Mouse (Mus musculus) midbrain, postnatal 0 days (tissue): ENCODE results near the gene Igf2r. TPM values are rescaled to one million over a fixed set of nuclear protein-coding genes. Genes with fewer than 3 reads are reported as not detected.
A peak's percentile ranks its signal among the peaks of the same experiment; 100 is the strongest.

Experiments
- ATAC-seq: fragments of 200-750 bp; cut with Nextera tagmentation; 2 replicates; pipeline ENCODE4 v1.8.0; 2017; ENCODE audit warnings: moderate number of reproducible peaks, mild to moderate bottlenecking, moderate TSS enrichment, moderate library complexity; ENCODE audit not compliant: low FRiP score
- DNase-seq: peaks from one replicate; pipeline ENCODE4 v3.0.0-alpha.2; 2015; ENCODE audit warnings: low spot score
- H3K27ac ChIP-seq: fragments of 300-500 bp; sonication (generic); 2 replicates; pipeline ENCODE4 v1.5.1; 2014; ENCODE audit warnings: low read depth, mild to moderate bottlenecking, low read length, mixed read lengths
- H3K27me3 ChIP-seq: fragments of 300-500 bp; sonication (generic); 2 replicates; pipeline ENCODE4 v1.6.1; 2014; ENCODE audit warnings: low read length, control low read depth, mixed read lengths; ENCODE audit not compliant: insufficient read depth
- H3K36me3 ChIP-seq: fragments of 300-500 bp; sonication (generic); 2 replicates; pipeline ENCODE4 v1.6.1; 2014; ENCODE audit warnings: low read length, control low read depth, mixed read lengths; ENCODE audit not compliant: insufficient read depth
- H3K4me1 ChIP-seq: fragments of 300-500 bp; sonication (generic); 2 replicates; pipeline ENCODE4 v1.6.1; 2014; ENCODE audit warnings: mild to moderate bottlenecking, control low read depth, antibody characterized with exemption, low read length, mixed read lengths; ENCODE audit not compliant: insufficient read depth
- H3K4me2 ChIP-seq: fragments of 300-500 bp; sonication (generic); 2 replicates; pipeline ENCODE4 v1.6.1; 2014; ENCODE audit warnings: low read depth, mild to moderate bottlenecking, low read length, mixed read lengths; ENCODE audit not compliant: poor library complexity, severe bottlenecking
- H3K4me3 ChIP-seq: fragments of 300-500 bp; sonication (generic); 2 replicates; pipeline ENCODE4 v1.5.1; 2014; ENCODE audit warnings: low read depth, mild to moderate bottlenecking, low read length, moderate library complexity
- H3K9ac ChIP-seq: fragments of 300-500 bp; sonication (generic); replicated peaks from 2 replicates; pipeline ENCODE4 v1.6.1; 2014; ENCODE audit warnings: mild to moderate bottlenecking, low read length, moderate library complexity, mixed read lengths; ENCODE audit not compliant: poor library complexity, severe bottlenecking
- H3K9me3 ChIP-seq: fragments of 300-500 bp; sonication (generic); 2 replicates; pipeline ENCODE4 v1.6.1; 2016; ENCODE audit warnings: low read length, control low read depth
- CTCF ChIP-seq: IDR thresholded peaks from 2 replicates; pipeline ENCODE4 v1.5.1; 2016; ENCODE audit warnings: antibody characterized with exemption, mild to moderate bottlenecking
- WGBS: fragments of 180-500 bp; shearing (Covaris S2); extraction: QIAGEN DNeasy Blood & Tissue Kit; methylation state at CpG from one replicate; pipeline ENCODE4 v1.1.7; 2014; 5-methylcytosine and 5-hydroxymethylcytosine counted together
- polyA plus RNA-seq: library from polyadenylated mRNA; unstranded; fragments of >200 nt; fragmentation: Nextera tagmentation; extraction: Ambion mirVana; gene quantifications from 2 replicates; pipeline ENCODE4 v1.2.1, GENCODE M21; 2015
- total RNA-seq: library from RNA; depleted of rRNA; stranded (reverse); fragments of >200 nt; gene quantifications from 2 replicates; pipeline ENCODE4 v1.2.3, GENCODE M21; 2014; rRNA removed

The Igf2r gene
- total RNA-seq (31.7 and 44.2 TPM in 2 replicates), polyA plus RNA-seq (5.0 and 5.4 TPM in 2 replicates)

DNA sequence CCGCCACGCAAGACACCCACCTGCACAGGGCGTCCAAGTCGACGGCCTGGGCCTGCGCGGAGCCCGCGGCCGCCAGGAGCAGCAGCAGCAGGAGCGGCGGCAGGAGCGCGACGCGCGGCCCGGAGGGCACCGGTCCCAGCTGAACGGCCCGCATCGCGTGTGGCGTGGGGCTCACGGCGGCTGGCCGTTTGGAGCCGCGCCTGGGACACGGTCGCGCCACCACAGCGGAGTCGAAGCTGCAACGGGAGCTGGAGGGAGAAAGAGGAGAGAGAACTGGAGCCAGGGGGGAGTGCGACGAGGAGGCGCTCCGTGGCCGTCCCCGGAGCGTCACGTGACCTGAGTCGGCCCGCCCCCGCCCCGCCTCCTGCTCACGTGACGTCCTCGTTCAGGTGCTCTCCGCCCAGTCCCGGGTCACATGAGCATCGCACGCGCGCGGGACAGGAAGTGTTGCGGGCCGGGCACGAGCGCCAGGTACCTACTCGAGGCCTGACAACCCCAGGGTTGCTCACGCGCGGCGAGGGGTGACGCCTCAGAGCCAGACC is at the start of gene Igf2r:
TSS of gene Igf2r (minus strand) at position 285 of the 542 bp plus-strand sequence.
- H3K27me3 ChIP-seq: no peaks in the 10 kb centered on the region
- peak; percentile 92 for ATAC-seq
- peak within 1 kb of the TSS; percentile 55 for H3K27ac ChIP-seq
- peak within 1 kb of the TSS; percentile 82 for H3K4me2 ChIP-seq
- 8% methylated on average over 45 of the region's 67 CpGs for WGBS
- no peaks in the 10 kb centered on the region for H3K9me3 ChIP-seq
- peak within 1 kb of the TSS; percentile 55 for H3K4me3 ChIP-seq
- no peak for TF ChIP-seq CTCF
- peak; percentile 91 for DNase-seq
- H3K36me3 ChIP-seq: no peaks in the 10 kb centered on the region
- H3K4me1 ChIP-seq: peaks cover 13% of the 10 kb centered on the region; the same call in 1 of the 2 replicates
- H3K9ac ChIP-seq: peak within 1 kb of the TSS; percentile 61

DNA sequence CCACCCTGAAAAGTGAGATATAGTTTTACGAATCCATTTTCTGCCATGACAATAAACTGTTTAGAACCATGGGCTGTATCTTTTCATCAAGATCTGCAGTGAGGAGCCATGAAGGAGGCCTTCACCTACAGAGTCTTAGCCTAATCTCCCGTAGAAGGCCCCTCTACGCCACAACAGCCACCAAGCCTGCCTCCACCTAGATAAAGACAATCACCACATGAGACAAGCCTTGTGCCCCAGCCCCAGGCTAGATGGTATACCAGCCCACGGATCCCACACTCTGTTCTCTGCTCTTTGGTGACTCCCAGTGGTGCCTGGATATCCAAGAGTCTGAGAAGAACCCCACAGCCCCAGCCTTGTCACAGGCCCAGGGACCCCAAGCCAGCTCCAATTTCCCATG is 46.4 kb upstream of the Igf2r start:
- H3K27ac ChIP-seq: no peak overlapping the region
- no peak overlapping the region for H3K4me2 ChIP-seq
- no peak for ATAC-seq
- no peaks in the 10 kb centered on the region for H3K4me1 ChIP-seq
- no peaks in the 10 kb centered on the region for H3K36me3 ChIP-seq
- no peak for DNase-seq
- no peaks in the 10 kb centered on the region for H3K27me3 ChIP-seq
- no peaks in the 10 kb centered on the region for H3K9me3 ChIP-seq
- 92% methylated on average over 4 of the region's 4 CpGs for WGBS
- H3K9ac ChIP-seq: no peak overlapping the region
- no peak for TF ChIP-seq CTCF
- no peak overlapping the region for H3K4me3 ChIP-seq

- Histone ChIP-seq H3K27me3 (no peaks in the 10 kb centered on the region), H3K27ac (no peak overlapping the region), H3K9me3 (no peaks in the 10 kb centered on the region), H3K4me1 (no peaks in the 10 kb centered on the region), H3K9ac (no peak overlapping the region), H3K4me2 (no peak overlapping the region), H3K4me3 (no peak overlapping the region), H3K36me3 (no peaks in the 10 kb centered on the region)
- WGBS: 88% methylated on average over 3 of the region's 3 CpGs
- ATAC-seq (no peak), DNase-seq (no peak)
- TF ChIP-seq CTCF: no peak
Measured at GRCm38 (mm10) chr17:12814502-12814901, 45.0 kb upstream of the Igf2r start.

GRCm38 (mm10) chr17:12810973-12811303 is 41.5 kb upstream of the Igf2r start:
- TF ChIP-seq CTCF: no peak
- H3K4me1 ChIP-seq: no peaks in the 10 kb centered on the region
- H3K9ac ChIP-seq: no peak overlapping the region
- H3K27ac ChIP-seq: no peak overlapping the region
- 90% methylated on average over 1 of the region's 1 CpGs for WGBS
- H3K9me3 ChIP-seq: no peaks in the 10 kb centered on the region
- H3K4me2 ChIP-seq: no peak overlapping the region
- H3K27me3 ChIP-seq: no peaks in the 10 kb centered on the region
- no peak overlapping the region for H3K4me3 ChIP-seq
- no peak for DNase-seq
- no peaks in the 10 kb centered on the region for H3K36me3 ChIP-seq
- no peak for ATAC-seq

DNA sequence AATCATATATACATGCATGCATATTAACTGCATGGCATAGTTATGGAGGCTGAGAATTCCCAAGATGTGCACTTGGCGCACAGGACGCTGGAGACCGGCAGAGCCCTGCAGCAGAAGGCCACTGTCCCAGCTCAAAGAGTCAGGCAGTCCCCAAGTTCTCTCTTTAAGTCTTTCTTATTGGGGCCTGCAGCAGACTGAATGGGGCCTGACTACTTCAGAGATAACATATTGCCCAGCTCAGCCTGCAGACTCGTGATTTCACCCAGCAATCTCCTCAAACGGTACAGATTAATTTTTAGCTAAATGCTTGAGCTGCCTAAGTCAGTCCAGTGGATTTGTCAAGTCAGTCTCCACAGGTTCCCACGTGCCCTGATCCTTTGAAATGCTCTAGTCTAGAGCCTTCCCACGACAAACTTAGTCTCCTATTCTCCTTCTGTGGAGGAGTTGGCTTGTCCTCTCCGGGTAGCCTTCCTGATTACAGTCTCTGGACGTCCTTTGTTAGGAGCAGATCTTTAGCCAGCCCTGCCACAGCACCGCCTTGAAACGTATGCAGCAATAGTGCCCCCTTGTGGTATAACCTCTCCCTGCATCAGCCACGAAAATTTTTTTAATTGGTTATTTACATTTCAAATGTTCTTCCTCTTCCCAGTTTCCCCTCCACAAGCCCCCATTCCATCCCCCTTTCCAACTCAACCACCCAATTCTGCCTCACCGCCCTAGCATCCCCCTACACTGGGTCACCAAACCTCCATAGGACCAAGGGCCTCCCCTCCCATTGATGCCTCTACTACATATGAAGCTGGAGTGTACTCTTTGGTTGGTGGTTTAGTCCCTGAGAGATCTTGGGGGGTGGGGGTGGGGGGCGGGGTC is 40.9 kb upstream of the Igf2r start:
- TF ChIP-seq CTCF: peak; percentile 79
- ATAC-seq: no peak
- H3K9ac ChIP-seq: no peak overlapping the region
- DNase-seq: peak; percentile 82
- H3K27me3 ChIP-seq: no peaks in the 10 kb centered on the region
- H3K4me3 ChIP-seq: no peak overlapping the region
- 24% methylated on average over 14 of the region's 14 CpGs for WGBS
- no peak overlapping the region for H3K27ac ChIP-seq
- H3K4me1 ChIP-seq: no peaks in the 10 kb centered on the region
- H3K4me2 ChIP-seq: no peak overlapping the region
- no peaks in the 10 kb centered on the region for H3K9me3 ChIP-seq
- no peaks in the 10 kb centered on the region for H3K36me3 ChIP-seq

DNA sequence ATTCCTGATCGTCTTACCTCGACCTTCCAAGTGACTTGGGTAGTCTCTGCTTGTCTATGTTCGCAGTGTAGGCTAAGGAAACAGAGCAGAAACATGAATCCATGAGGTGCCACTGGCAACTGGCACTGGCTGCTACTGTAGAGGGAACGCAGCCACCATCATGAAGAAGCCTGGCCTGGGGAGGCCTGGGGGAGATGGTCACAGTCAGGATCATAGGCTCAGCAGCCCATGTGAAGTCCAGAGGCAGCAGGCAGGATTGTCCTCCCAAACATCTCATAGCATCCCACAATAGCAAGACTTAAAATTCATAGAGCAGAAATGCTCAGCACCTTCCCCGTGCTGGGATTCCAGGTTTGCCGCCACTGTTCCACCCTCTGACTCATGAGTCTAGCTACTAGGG is 39.4 kb upstream of the Igf2r start:
- 86% methylated on average over 6 of the region's 6 CpGs for WGBS
- ATAC-seq: no peak
- H3K4me2 ChIP-seq: no peak overlapping the region

More for the DNA sequence above, 39.4 kb upstream of the Igf2r start:
- Histone ChIP-seq H3K27ac (no peak overlapping the region), H3K9ac (no peak overlapping the region), H3K36me3 (no peaks in the 10 kb centered on the region), H3K4me1 (no peaks in the 10 kb centered on the region), H3K4me3 (no peak overlapping the region), H3K9me3 (no peaks in the 10 kb centered on the region), H3K27me3 (no peaks in the 10 kb centered on the region)
- no peak for TF ChIP-seq CTCF
- DNase-seq: no peak
